Mouse (Mus musculus) heart, embryonic 14.5 days (tissue): Measurements from ENCODE around the gene Ccdc47. TPM values are rescaled to one million over a fixed set of nuclear protein-coding genes. Genes with fewer than 3 reads are reported as not detected.

Source experiments
- ATAC-seq: fragments of 200-750 bp; cut with Nextera tagmentation; 2 replicates; pipeline ENCODE4 v1.8.0; 2017; ENCODE audit warnings: low read depth, moderate TSS enrichment; ENCODE audit not compliant: insufficient number of reproducible peaks, insufficient read depth, low FRiP score
- H3K27ac ChIP-seq, 2 experiments: fragments of 200-500 bp in 1 of 2; fragments of 300-500 bp in 1 of 2; sonication (generic) in 1 of 2; replicated peaks in 1 of 2; 2 replicates each; pipeline ENCODE4 v1.5.1; 2012 to 2014; ENCODE audit warnings: low read depth in 2 of 2, low read length in 2 of 2, control low read depth in 1 of 2, mild to moderate bottlenecking in 1 of 2, mixed read lengths in 1 of 2; ENCODE audit not compliant: control insufficient read depth in 1 of 2, insufficient read depth in 1 of 2
- H3K27me3 ChIP-seq: fragments of 300-500 bp; sonication (generic); 2 replicates; pipeline ENCODE4 v1.6.1; 2014; ENCODE audit warnings: mild to moderate bottlenecking, low read length, control low read depth; ENCODE audit not compliant: control insufficient read depth, insufficient read depth
- H3K36me3 ChIP-seq: fragments of 300-500 bp; sonication (generic); 2 replicates; pipeline ENCODE4 v1.6.1; 2014; ENCODE audit warnings: mild to moderate bottlenecking, control low read depth, low read length, mixed read lengths; ENCODE audit not compliant: control insufficient read depth, insufficient read depth
- H3K4me1 ChIP-seq, 2 experiments: fragments of 200-500 bp in 1 of 2; fragments of 300-500 bp in 1 of 2; sonication (generic) in 1 of 2; 2 replicates each; pipeline ENCODE4 v1.6.1; 2012 to 2014; ENCODE audit warnings: low read length in 2 of 2, control low read depth in 1 of 2, mixed read lengths in 1 of 2; ENCODE audit not compliant: control insufficient read depth in 2 of 2, insufficient read depth in 2 of 2
- H3K4me2 ChIP-seq: fragments of 300-500 bp; sonication (generic); 2 replicates; pipeline ENCODE4 v1.6.1; 2014; ENCODE audit warnings: mild to moderate bottlenecking, low read length
- H3K4me3 ChIP-seq, 2 experiments: fragments of 200-500 bp in 1 of 2; fragments of 300-500 bp in 1 of 2; sonication (generic) in 1 of 2; 2 replicates each; pipeline ENCODE4 v1.5.1; 2012 to 2014; ENCODE audit warnings: low read length in 2 of 2, mild to moderate bottlenecking in 2 of 2, control low read depth in 1 of 2, low read depth in 1 of 2, moderate library complexity in 1 of 2; ENCODE audit not compliant: control insufficient read depth in 1 of 2, insufficient read depth in 1 of 2
- H3K9ac ChIP-seq: fragments of 300-500 bp; sonication (generic); 2 replicates; pipeline ENCODE4 v1.6.1; 2014; ENCODE audit warnings: mild to moderate bottlenecking, low read length
- H3K9me3 ChIP-seq: fragments of 300-500 bp; sonication (generic); 2 replicates; pipeline ENCODE4 v1.6.1; 2016; ENCODE audit warnings: low read length, control low read depth; ENCODE audit not compliant: control insufficient read depth
- WGBS: fragments of 180-500 bp; shearing (Covaris S2); extraction: QIAGEN DNeasy Blood & Tissue Kit; methylation state at CpG from one replicate; pipeline ENCODE4 v1.1.7; 2014; 5-methylcytosine and 5-hydroxymethylcytosine counted together
- polyA plus RNA-seq: library from polyadenylated mRNA; unstranded; fragments of >200 nt; fragmentation: Nextera tagmentation; extraction: Ambion mirVana; gene quantifications from 2 replicates; pipeline ENCODE4 v1.2.1, GENCODE M21; 2014

The Ccdc47 gene
- polyA plus RNA-seq, 1 experiment from 2014 or later = 69.8 TPM

DNA sequence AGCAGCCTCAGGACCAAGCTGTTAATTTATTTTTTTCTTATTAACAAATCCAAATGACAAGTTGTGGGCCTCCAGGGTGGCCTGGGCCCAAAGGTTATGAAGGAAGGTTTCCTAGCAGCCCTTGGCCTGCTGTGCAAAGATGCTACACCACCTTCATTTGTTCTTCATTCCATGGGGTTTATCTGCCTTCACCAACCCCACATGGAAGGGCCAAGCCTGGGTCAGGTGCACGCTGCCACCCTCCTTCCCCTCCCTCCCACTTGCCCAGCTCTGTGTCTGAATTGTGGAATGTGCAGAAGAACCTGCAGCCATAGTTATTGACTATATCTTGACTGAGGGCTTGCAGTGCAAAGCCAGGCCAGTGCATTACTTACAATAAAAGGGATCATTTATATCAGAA, 59.9 kb downstream of the Ccdc47 start:
- no peak overlapping the region for H3K4me3 ChIP-seq
- H3K27me3 ChIP-seq = no peaks in the 10 kb centered on the region
- H3K4me1 ChIP-seq = peaks cover 12 to 26% of the 10 kb centered on the region in 2 experiments
- no peak for ATAC-seq
- H3K9me3 ChIP-seq = no peaks in the 10 kb centered on the region
- H3K4me2 ChIP-seq = no peak overlapping the region
- H3K9ac ChIP-seq = no peak overlapping the region
- peaks cover 64% of the 10 kb centered on the region for H3K36me3 ChIP-seq
- H3K27ac ChIP-seq = no peak overlapping the region
- 96% methylated on average over 1 of the region's 1 CpGs for WGBS

DNA sequence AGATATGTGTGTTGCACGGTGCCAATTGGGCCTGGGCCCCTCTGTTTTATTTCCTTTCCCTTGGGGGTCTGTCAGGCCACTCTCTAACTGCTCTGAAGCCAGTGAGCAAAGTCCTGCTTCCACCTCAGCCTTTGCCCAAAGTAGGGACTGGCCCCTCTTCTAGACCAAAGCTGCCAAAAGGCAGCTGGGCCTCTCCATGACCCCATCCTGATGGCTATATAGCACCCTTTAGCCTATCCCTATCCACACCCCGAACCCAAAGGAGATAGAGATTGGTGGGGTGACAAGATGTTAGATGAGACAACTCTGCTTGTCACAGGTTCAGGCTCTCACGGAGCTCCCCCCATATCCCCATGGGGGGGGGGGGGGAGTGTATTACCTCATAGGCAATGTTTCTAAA, 60.4 kb downstream of the Ccdc47 start:
- Histone ChIP-seq H3K4me1 (peaks cover 7 to 21% of the 10 kb centered on the region in 2 experiments), H3K36me3 (peaks cover 69% of the 10 kb centered on the region), H3K27me3 (no peaks in the 10 kb centered on the region), H3K9me3 (no peaks in the 10 kb centered on the region), H3K4me3 (no peak overlapping the region), H3K9ac (no peak overlapping the region), H3K4me2 (no peak overlapping the region), H3K27ac (no peak overlapping the region)
- ATAC-seq = no peak
- WGBS = 74% methylated on average over 3 of the region's 3 CpGs

- H3K4me3 ChIP-seq = no peak overlapping the region
- no peak overlapping the region for H3K27ac ChIP-seq
- H3K27me3 ChIP-seq = no peaks in the 10 kb centered on the region
- no peak overlapping the region for H3K9ac ChIP-seq
- no peaks in the 10 kb centered on the region for H3K9me3 ChIP-seq
- WGBS = 71% methylated on average over 2 of the region's 2 CpGs
- H3K4me2 ChIP-seq = no peak overlapping the region
- H3K36me3 ChIP-seq = peaks cover 79% of the 10 kb centered on the region
- H3K4me1 ChIP-seq = peaks cover 4 to 18% of the 10 kb centered on the region in 2 experiments; a peak in 3 of 4 replicates
- no peak for ATAC-seq
These were observed 61.4 kb downstream of the Ccdc47 start for GRCm38 (mm10) chr11:106154770-106155169.

DNA sequence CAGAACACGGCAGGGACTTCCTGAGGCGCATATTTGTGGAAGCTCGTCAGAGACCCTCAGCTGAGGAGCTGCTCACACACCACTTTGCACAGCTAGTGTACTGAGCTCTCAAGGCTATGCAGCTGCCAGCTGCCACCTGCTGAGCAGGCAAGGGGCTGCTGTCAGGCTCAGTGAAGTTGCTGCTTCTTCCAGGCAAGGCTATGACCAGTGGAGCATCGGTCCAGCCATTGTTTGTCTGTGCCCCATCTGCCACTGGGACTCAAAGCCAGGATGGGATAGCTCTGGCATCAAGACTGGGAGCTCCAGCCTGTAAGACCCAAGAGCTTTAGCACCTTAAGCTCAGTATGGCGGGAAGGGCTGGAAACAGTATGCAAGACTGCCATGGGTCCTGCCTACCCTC, 62.1 kb downstream of the Ccdc47 start:
- H3K4me3 ChIP-seq = no peak overlapping the region
- peaks cover 86% of the 10 kb centered on the region for H3K36me3 ChIP-seq
- ATAC-seq = no peak
- H3K27ac ChIP-seq = no peak overlapping the region
- H3K4me2 ChIP-seq = no peak overlapping the region
- H3K9me3 ChIP-seq = no peaks in the 10 kb centered on the region
- H3K9ac ChIP-seq = no peak overlapping the region
- H3K4me1 ChIP-seq = peaks cover 2 to 12% of the 10 kb centered on the region in 2 experiments; a peak in 3 of 4 replicates
- H3K27me3 ChIP-seq = no peaks in the 10 kb centered on the region
- WGBS = 72% methylated on average over 5 of the region's 5 CpGs

- Histone ChIP-seq H3K4me2 (no peak overlapping the region), H3K9ac (no peak overlapping the region), H3K36me3 (peaks cover 98% of the 10 kb centered on the region), H3K4me1 (no peaks in the 10 kb centered on the region), H3K9me3 (no peaks in the 10 kb centered on the region), H3K27me3 (no peaks in the 10 kb centered on the region), H3K27ac (no peak overlapping the region), H3K4me3 (no peak overlapping the region)
- no peak for ATAC-seq
- WGBS = 80% methylated on average over 8 of the region's 8 CpGs
These were observed 64.0 kb downstream of the Ccdc47 start for GRCm38 (mm10) chr11:106152132-106152531.

- H3K36me3 ChIP-seq = peaks cover 96% of the 10 kb centered on the region
- H3K4me1 ChIP-seq = no peaks in the 10 kb centered on the region
- no peak overlapping the region for H3K9ac ChIP-seq
- H3K27me3 ChIP-seq = no peaks in the 10 kb centered on the region
- H3K4me3 ChIP-seq = no peak overlapping the region
- ATAC-seq = no peak
- no peak overlapping the region for H3K27ac ChIP-seq
- WGBS = 76% methylated on average over 3 of the region's 3 CpGs
- no peak overlapping the region for H3K4me2 ChIP-seq
- no peaks in the 10 kb centered on the region for H3K9me3 ChIP-seq
These were observed 64.9 kb downstream of the Ccdc47 start for GRCm38 (mm10) chr11:106151219-106151618.

Other genes starting within 250 kb of the Ccdc47 start
- 1.5 and 2.0 TPM in 2 replicates for gene Ace, start 248.4 kb downstream of the Ccdc47 start, polyA plus RNA-seq
- gene Ace3, start 221.7 kb downstream of the Ccdc47 start, polyA plus RNA-seq = not detected in 2 replicates
- gene Kcnh6, start 208.2 kb downstream of the Ccdc47 start, polyA plus RNA-seq = 0.20 and 0.26 TPM in 2 replicates
- gene Dcaf7, start 179.5 kb downstream of the Ccdc47 start, polyA plus RNA-seq = 45.4 and 52.0 TPM in 2 replicates
- gene Taco1, start 150.3 kb downstream of the Ccdc47 start, polyA plus RNA-seq = 9.7 and 10.8 TPM in 2 replicates
- gene Map3k3, start 131.7 kb downstream of the Ccdc47 start, polyA plus RNA-seq = 26.6 and 28.6 TPM in 2 replicates
- not detected in 2 replicates for gene Gm10840, start 55.5 kb downstream of the Ccdc47 start, polyA plus RNA-seq
- gene Limd2, start 55.5 kb downstream of the Ccdc47 start, polyA plus RNA-seq = 80.2 and 84.6 TPM in 2 replicates
- gene Strada, start 14.2 kb downstream of the Ccdc47 start, polyA plus RNA-seq = 19.4 and 21.8 TPM in 2 replicates
- gene Ddx42, start 582 bp upstream of the Ccdc47 start, polyA plus RNA-seq = 43.0 and 44.9 TPM in 2 replicates
- 31.7 and 34.1 TPM in 2 replicates for gene Ftsj3, start 39.7 kb upstream of the Ccdc47 start, polyA plus RNA-seq
- gene Psmc5, start 39.8 kb upstream of the Ccdc47 start, polyA plus RNA-seq = 200 and 207 TPM in 2 replicates
- gene Smarcd2, start 56.6 kb upstream of the Ccdc47 start, polyA plus RNA-seq = 18.1 and 22.9 TPM in 2 replicates
- gene Tcam1, start 60.3 kb upstream of the Ccdc47 start, polyA plus RNA-seq = 0.05 and 0.07 TPM in 2 replicates
- not detected in 2 replicates for gene Gh, start 85.5 kb upstream of the Ccdc47 start, polyA plus RNA-seq
- gene Cd79b, start 98.4 kb upstream of the Ccdc47 start, polyA plus RNA-seq = 0.95 and 1.4 TPM in 2 replicates
- 0.07 and 0.42 TPM in 2 replicates for gene Scn4a, start 136.9 kb upstream of the Ccdc47 start, polyA plus RNA-seq
- 0.35 TPM in 1 of 2 replicates, not detected in the other for gene Prr29, start 149.1 kb upstream of the Ccdc47 start, polyA plus RNA-seq
- 105 and 108 TPM in 2 replicates for gene Icam2, start 171.7 kb upstream of the Ccdc47 start, polyA plus RNA-seq